Mouse (Mus musculus) skeletal muscle tissue, adult 2 months (tissue): ENCODE results near the gene Dctpp1.

Experiments used
- DNase-seq: peaks from one replicate; pipeline ENCODE4 v3.0.0-alpha.2; 2012; ENCODE audit warnings: low read depth, low spot score

Dctpp1 gene

GRCm38 (mm10) chr7:127260309-127261111 is at the start of gene Dctpp1:
Gene Dctpp1, minus strand, starts transcription at chr7:127260709.
- DNase-seq, result peak; percentile 98

GRCm38 (mm10) chr7:127309951-127310350 is 49.4 kb upstream of the Dctpp1 start:
- DNase-seq, result no peak

- DNase-seq, result peak; percentile 49
These were observed 48.4 kb upstream of the Dctpp1 start for GRCm38 (mm10) chr7:127308887-127309286.

GRCm38 (mm10) chr7:127308431-127308830 is 47.9 kb upstream of the Dctpp1 start:
- no peak for DNase-seq

GRCm38 (mm10) chr7:127297586-127298193 is 37.2 kb upstream of the Dctpp1 start:
- no peak for DNase-seq

GRCm38 (mm10) chr7:127296786-127297555 is 36.5 kb upstream of the Dctpp1 start:
- DNase-seq, result no peak

GRCm38 (mm10) chr7:127296098-127296497 is 35.6 kb upstream of the Dctpp1 start, which contains the start of gene Itgal:
Gene Itgal, plus strand, starts transcription at chr7:127296260.
- no peak for DNase-seq

- no peak for DNase-seq
These were observed 29.6 kb upstream of the Dctpp1 start for GRCm38 (mm10) chr7:127290142-127290541.

- DNase-seq, result no peak
These were observed 28.8 kb upstream of the Dctpp1 start for GRCm38 (mm10) chr7:127289306-127289705.

- DNase-seq, result no peak
These were observed 27.4 kb upstream of the Dctpp1 start for GRCm38 (mm10) chr7:127287940-127288339.

GRCm38 (mm10) chr7:127285154-127285553 is 24.6 kb upstream of the Dctpp1 start:
- no peak for DNase-seq

GRCm38 (mm10) chr7:127282190-127282589 is 21.7 kb upstream of the Dctpp1 start:
- DNase-seq, result no peak

GRCm38 (mm10) chr7:127281114-127281513 is 20.6 kb upstream of the Dctpp1 start:
- DNase-seq, result no peak

- no peak for DNase-seq
These were observed 19.6 kb upstream of the Dctpp1 start for GRCm38 (mm10) chr7:127280092-127280491.

GRCm38 (mm10) chr7:127278311-127278710 is 17.8 kb upstream of the Dctpp1 start:
- DNase-seq, result no peak

GRCm38 (mm10) chr7:127276519-127276961 is 16.0 kb upstream of the Dctpp1 start:
- DNase-seq, result no peak

GRCm38 (mm10) chr7:127273925-127274789 is 13.6 kb upstream of the Dctpp1 start, which contains the start of gene Sephs2:
Gene Sephs2, minus strand, starts transcription at chr7:127274055.
- peak; percentile 95 for DNase-seq

GRCm38 (mm10) chr7:127273118-127273923 is 12.8 kb upstream of the Dctpp1 start:
- no peak for DNase-seq

GRCm38 (mm10) chr7:127272566-127272965 is 12.1 kb upstream of the Dctpp1 start:
- no peak for DNase-seq

- DNase-seq, result no peak
These were observed 10.6 kb upstream of the Dctpp1 start for GRCm38 (mm10) chr7:127271093-127271492.
